Mouse (Mus musculus) kidney, adult 2 months (tissue): ENCODE data around the gene Igsf8.

Experiments used
- CTCF ChIP-seq: fragments of 200-500 bp; conservative IDR thresholded peaks from 2 replicates; pipeline ENCODE4 v1.5.1; 2011; ENCODE audit warnings: low read depth, mild to moderate bottlenecking, control low read depth, low read length, moderate library complexity, mixed read lengths; ENCODE audit not compliant: insufficient read depth, insufficient read length
- POLR2A ChIP-seq: fragments of 200-500 bp; IDR thresholded peaks from one replicate; pipeline ENCODE4 v1.6.1; 2011; ENCODE audit warnings: low read depth, low read length, control low read depth

GRCm38 (mm10) chr1:172301180-172301579, 39.7 kb downstream of the Igsf8 start:
- TF ChIP-seq CTCF (no peak), POLR2A (no peak)
